Mouse (Mus musculus) CD4-positive, CD25-positive, alpha-beta regulatory T cell, adult 2 months (primary cell): ENCODE data around the gene 4930486L24Rik.
"Not testable (repeated sequence)": the region's sequence is repeated elsewhere in the genome, so short reads cannot be mapped to it uniquely, and the experiment has no call there.

Experiments
- DNase-seq: peaks from one replicate; pipeline ENCODE4 v3.0.0-alpha.2; 2012; ENCODE audit warnings: low read depth, low spot score

Gene 4930486L24Rik

GRCm38 (mm10) chr13:60864281-60864680 lies at the start of gene 4930486L24Rik:
Gene 4930486L24Rik, minus strand, starts transcription at chr13:60864475.
- DNase-seq = no peak

GRCm38 (mm10) chr13:60904780-60905179 lies 40.5 kb upstream of the 4930486L24Rik start, which contains the start of gene Tpbpb:
Gene Tpbpb, minus strand, starts transcription at chr13:60904880.
- not testable (repeated sequence) for DNase-seq

- peak; percentile 56 for DNase-seq
These were observed 33.1 kb upstream of the 4930486L24Rik start, which contains the start of gene Ctla2b for GRCm38 (mm10) chr13:60897328-60897727. Gene Ctla2b, minus strand, starts transcription at chr13:60897447.

GRCm38 (mm10) chr13:60896794-60897193 lies 32.5 kb upstream of the 4930486L24Rik start, which contains the start of gene Gm49392:
Gene Gm49392, minus strand, starts transcription at chr13:60896894.
- not testable (repeated sequence) for DNase-seq

- no peak for DNase-seq
These were observed 31.3 kb upstream of the 4930486L24Rik start for GRCm38 (mm10) chr13:60895406-60896160.

- DNase-seq = no peak
These were observed 28.0 kb upstream of the 4930486L24Rik start for GRCm38 (mm10) chr13:60892301-60892700.

GRCm38 (mm10) chr13:60848241-60849120 lies 15.8 kb downstream of the 4930486L24Rik start:
- DNase-seq = peak; percentile 75

- DNase-seq = no peak
These were observed 21.1 kb downstream of the 4930486L24Rik start for GRCm38 (mm10) chr13:60843153-60843552.

- no peak for DNase-seq
These were observed 21.6 kb downstream of the 4930486L24Rik start for GRCm38 (mm10) chr13:60842703-60843102.

- peak; percentile 31 for DNase-seq
These were observed 24.8 kb downstream of the 4930486L24Rik start for GRCm38 (mm10) chr13:60839353-60839902.

GRCm38 (mm10) chr13:60826052-60826451 lies 38.2 kb downstream of the 4930486L24Rik start:
- peak; percentile 73 for DNase-seq

- DNase-seq = no peak
These were observed 43.6 kb downstream of the 4930486L24Rik start for GRCm38 (mm10) chr13:60820486-60821175.

- DNase-seq = peak; percentile 39
These were observed 44.8 kb downstream of the 4930486L24Rik start for GRCm38 (mm10) chr13:60819469-60819868.

- no peak for DNase-seq
These were observed 50.6 kb downstream of the 4930486L24Rik start for GRCm38 (mm10) chr13:60813722-60814121.

- no peak for DNase-seq
These were observed 51.5 kb downstream of the 4930486L24Rik start for GRCm38 (mm10) chr13:60812768-60813167.

GRCm38 (mm10) chr13:60809690-60810089 lies 54.6 kb downstream of the 4930486L24Rik start:
- DNase-seq = no peak

GRCm38 (mm10) chr13:60802749-60803148 lies 61.5 kb downstream of the 4930486L24Rik start, which contains the start of gene Ctsll3:
Gene Ctsll3, minus strand, starts transcription at chr13:60802849.
- DNase-seq = no peak
